Mouse (Mus musculus) embryonic facial prominence, embryonic 14.5 days (tissue): Measurements from ENCODE around the gene Srgap3. TPM values are rescaled to one million over a fixed set of nuclear protein-coding genes. Genes with fewer than 3 reads are reported as not detected.

Experiments used
- ATAC-seq: fragments of 200-750 bp; cut with Nextera tagmentation; 2 replicates; pipeline ENCODE4 v1.8.0; 2017; ENCODE audit warnings: low read depth, moderate number of reproducible peaks, moderate TSS enrichment
- DNase-seq: peaks from one replicate; pipeline ENCODE4 v3.0.0-alpha.2; 2015; ENCODE audit warnings: low spot score
- H3K27ac ChIP-seq: fragments of 300-500 bp; sonication (generic); replicated peaks from 2 replicates; pipeline ENCODE4 v1.5.1; 2014; ENCODE audit warnings: low read depth, mild to moderate bottlenecking, low read length, moderate library complexity
- H3K27me3 ChIP-seq: fragments of 300-500 bp; sonication (generic); replicated peaks from 2 replicates; pipeline ENCODE4 v1.6.1; 2014; ENCODE audit warnings: low read length; ENCODE audit not compliant: control insufficient read depth, insufficient read depth
- H3K36me3 ChIP-seq: fragments of 300-500 bp; sonication (generic); 2 replicates; pipeline ENCODE4 v1.6.1; 2014; ENCODE audit warnings: low read length, mixed read lengths; ENCODE audit not compliant: control insufficient read depth, insufficient read depth
- H3K4me1 ChIP-seq: fragments of 300-500 bp; sonication (generic); 2 replicates; pipeline ENCODE4 v1.6.1; 2014; ENCODE audit warnings: antibody characterized with exemption, low read length; ENCODE audit not compliant: control insufficient read depth, insufficient read depth
- H3K4me2 ChIP-seq: fragments of 300-500 bp; sonication (generic); 2 replicates; pipeline ENCODE4 v1.6.1; 2014; ENCODE audit warnings: low read depth, mild to moderate bottlenecking, low read length, moderate library complexity, mixed read lengths
- H3K4me3 ChIP-seq: fragments of 300-500 bp; sonication (generic); 2 replicates; pipeline ENCODE4 v1.5.1; 2014; ENCODE audit warnings: low read depth, mild to moderate bottlenecking, low read length
- H3K9ac ChIP-seq: fragments of 300-500 bp; sonication (generic); 2 replicates; pipeline ENCODE4 v1.6.1; 2014; ENCODE audit warnings: low read depth, mild to moderate bottlenecking, low read length, moderate library complexity, mixed read lengths
- H3K9me3 ChIP-seq: fragments of 300-500 bp; sonication (generic); 2 replicates; pipeline ENCODE4 v1.6.1; 2016; ENCODE audit warnings: low read length; ENCODE audit not compliant: control insufficient read depth
- WGBS: fragments of 180-500 bp; shearing (Covaris S2); extraction: QIAGEN DNeasy Blood & Tissue Kit; methylation state at CpG from one replicate; pipeline ENCODE4 v1.1.7; 2014; 5-methylcytosine and 5-hydroxymethylcytosine counted together
- polyA plus RNA-seq: library from polyadenylated mRNA; unstranded; fragments of >200 nt; fragmentation: Nextera tagmentation; extraction: Ambion mirVana; gene quantifications from 2 replicates; pipeline ENCODE4 v1.2.1, GENCODE M21; 2014

Gene Srgap3
- polyA plus RNA-seq, result 8.4 and 8.9 TPM in 2 replicates

DNA sequence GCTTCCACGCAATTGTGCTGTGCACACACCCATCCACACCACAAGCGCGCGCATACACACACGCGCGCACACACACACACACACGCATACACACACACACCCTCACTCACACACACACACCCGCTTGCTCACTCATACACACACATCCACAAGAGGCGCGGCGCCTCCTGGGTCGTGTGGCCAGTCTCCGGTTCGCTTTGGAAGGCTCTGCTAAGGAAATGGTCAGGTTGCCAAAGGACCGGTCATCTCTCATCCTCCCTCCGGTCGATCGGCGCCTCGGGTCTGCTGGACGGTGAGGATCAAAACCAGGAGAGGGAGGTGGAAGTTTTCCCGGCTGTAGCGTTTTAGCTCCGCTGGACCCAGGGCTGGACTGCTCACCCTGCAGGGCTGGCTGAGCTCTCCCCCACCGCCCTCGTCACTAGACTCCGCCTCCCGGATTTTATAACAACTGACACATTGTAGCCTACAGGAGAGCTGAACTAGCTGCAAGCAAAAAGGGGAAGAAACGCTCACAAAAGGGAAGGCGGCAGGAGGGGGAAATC lies at the start of gene Srgap3:
Gene Srgap3, minus strand, starts transcription at position 372 of the 542 bp plus-strand sequence.
- H3K27me3 ChIP-seq, result no peaks in the 10 kb centered on the region
- no peaks in the 10 kb centered on the region for H3K36me3 ChIP-seq
- peak within 1 kb of the TSS; percentile 78 for H3K9ac ChIP-seq
- peaks cover 25% of the 10 kb centered on the region for H3K4me1 ChIP-seq
- WGBS, result under 1% methylated on average over 31 of the region's 31 CpGs
- peak within 1 kb of the TSS; percentile 73 for H3K4me3 ChIP-seq
- H3K9me3 ChIP-seq, result no peaks in the 10 kb centered on the region
- ATAC-seq, result peak; percentile 97
- H3K4me2 ChIP-seq, result peak within 1 kb of the TSS; percentile 81
- peak; percentile 94 for DNase-seq
- H3K27ac ChIP-seq, result peak within 1 kb of the TSS; percentile 86

DNA sequence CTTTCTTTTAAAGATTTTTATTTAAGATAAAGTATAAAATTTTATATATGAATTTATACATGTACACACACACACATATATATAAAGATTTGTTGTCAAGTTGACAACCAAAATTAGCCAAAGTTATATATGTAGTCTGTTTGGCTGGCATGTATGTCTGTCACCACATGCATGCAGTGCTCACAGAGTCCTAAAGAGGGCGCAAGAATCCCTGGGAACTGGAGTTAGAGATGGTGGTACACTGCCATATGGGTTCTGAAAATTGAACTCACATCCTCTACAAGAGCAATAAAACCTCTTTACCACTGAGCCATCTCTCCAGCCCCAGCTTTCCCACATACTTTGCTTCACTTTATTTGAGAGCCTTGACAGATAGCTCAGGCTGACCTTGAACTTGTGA lies 48.6 kb upstream of the Srgap3 start:
- 29% methylated on average over 1 of the region's 1 CpGs for WGBS
- no peak overlapping the region for H3K9ac ChIP-seq
- no peak overlapping the region for H3K27ac ChIP-seq
- H3K4me2 ChIP-seq, result no peak overlapping the region
- DNase-seq, result no peak
- H3K4me3 ChIP-seq, result no peak overlapping the region
- H3K4me1 ChIP-seq, result no peaks in the 10 kb centered on the region
- no peaks in the 10 kb centered on the region for H3K36me3 ChIP-seq
- no peaks in the 10 kb centered on the region for H3K9me3 ChIP-seq
- no peaks in the 10 kb centered on the region for H3K27me3 ChIP-seq
- no peak for ATAC-seq

DNA sequence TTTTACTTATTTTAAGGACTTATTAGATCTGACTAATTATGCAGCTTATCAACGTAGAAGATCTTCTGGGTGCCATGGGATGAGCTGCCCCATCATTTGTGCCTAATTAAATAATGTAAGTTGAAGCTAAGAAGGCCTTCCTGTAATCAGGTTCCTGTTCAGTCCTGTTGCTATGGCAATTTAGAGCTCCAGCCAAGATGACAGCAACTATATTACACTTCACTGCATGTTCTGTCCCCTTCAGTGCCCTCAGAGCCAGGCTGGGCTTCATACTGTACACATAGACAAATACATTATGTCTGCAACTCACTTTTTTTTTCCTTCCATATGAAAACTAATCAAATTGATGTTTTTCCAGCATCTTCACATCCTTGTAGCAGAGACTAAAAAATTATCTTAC lies 43.1 kb upstream of the Srgap3 start:
- no peaks in the 10 kb centered on the region for H3K4me1 ChIP-seq
- no peak overlapping the region for H3K4me3 ChIP-seq
- H3K27me3 ChIP-seq, result no peaks in the 10 kb centered on the region
- WGBS, result 54% methylated on average over 1 of the region's 1 CpGs
- no peak overlapping the region for H3K4me2 ChIP-seq
- H3K27ac ChIP-seq, result no peak overlapping the region
- H3K36me3 ChIP-seq, result no peaks in the 10 kb centered on the region
- ATAC-seq (no peak), DNase-seq (no peak)
- H3K9ac ChIP-seq, result no peak overlapping the region
- no peaks in the 10 kb centered on the region for H3K9me3 ChIP-seq

- 42% methylated on average over 9 of the region's 9 CpGs for WGBS
- Histone ChIP-seq H3K27ac (no peak overlapping the region), H3K36me3 (no peaks in the 10 kb centered on the region), H3K9ac (no peak overlapping the region), H3K4me2 (no peak overlapping the region), H3K27me3 (no peaks in the 10 kb centered on the region), H3K9me3 (no peaks in the 10 kb centered on the region), H3K4me3 (no peak overlapping the region), H3K4me1 (0 out of 2 replicates have a peak, but pooled peaks cover 2% of the 10 kb centered on the region)
- DNase-seq (no peak), ATAC-seq (no peak)
Measured at GRCm38 (mm10) chr6:112985362-112986314, 38.6 kb upstream of the Srgap3 start.

GRCm38 (mm10) chr6:112982241-112982640 lies 35.2 kb upstream of the Srgap3 start:
- whole genome bisulfite sequencing, result 20% methylated on average over 7 of the region's 7 CpGs
- Histone ChIP-seq H3K27ac (no peak overlapping the region), H3K4me3 (no peak overlapping the region), H3K27me3 (no peaks in the 10 kb centered on the region), H3K9ac (no peak overlapping the region), H3K36me3 (no peaks in the 10 kb centered on the region), H3K4me2 (no peak overlapping the region), H3K4me1 (0 out of 2 replicates have a peak, but pooled peaks cover 2% of the 10 kb centered on the region), H3K9me3 (no peaks in the 10 kb centered on the region)
- peak; percentile 92 for ATAC-seq
- peak; percentile 77 for DNase-seq

DNA sequence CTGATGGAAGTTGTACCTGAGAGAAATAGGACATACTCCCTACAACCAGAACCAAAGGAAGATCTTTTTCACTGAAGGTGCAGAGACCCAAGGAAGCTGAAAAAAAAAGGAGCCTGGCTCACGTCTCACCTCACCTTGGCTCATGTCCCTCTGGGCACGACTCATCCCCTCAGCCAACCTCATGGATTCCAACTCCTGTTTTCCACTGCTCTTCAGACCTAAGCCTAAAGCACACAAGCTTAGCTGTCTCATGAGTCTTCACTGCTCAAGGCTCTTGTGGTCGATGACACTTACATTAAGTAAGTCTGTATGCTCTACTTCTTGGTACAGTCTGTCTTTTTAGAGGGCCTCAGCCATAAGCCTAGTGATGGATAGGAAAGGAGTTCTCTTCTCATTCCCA lies 31.9 kb upstream of the Srgap3 start:
- no peaks in the 10 kb centered on the region for H3K36me3 ChIP-seq
- 88% methylated on average over 3 of the region's 3 CpGs for WGBS

DNA sequence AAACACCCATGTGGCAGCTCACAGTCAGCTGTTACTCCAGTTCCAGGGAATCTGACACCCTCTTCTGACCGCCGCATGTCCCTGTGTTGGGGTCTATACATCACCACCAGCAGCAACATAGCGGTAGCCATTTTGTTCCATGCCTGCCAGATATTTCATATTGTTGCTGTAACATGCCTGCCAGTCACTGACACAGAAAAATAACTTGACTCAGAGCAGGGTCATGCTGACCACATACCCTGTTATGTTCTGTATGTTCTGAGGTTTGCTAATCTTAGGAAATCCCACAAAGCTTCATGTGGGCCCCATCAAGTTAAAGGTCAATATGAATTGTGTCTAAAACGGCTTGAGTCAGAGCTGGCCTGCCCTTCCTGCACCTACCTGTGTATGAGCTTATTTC lies 30.2 kb upstream of the Srgap3 start:
- DNase-seq, result no peak
- 73% methylated on average over 4 of the region's 4 CpGs for WGBS
- peaks cover 11% of the 10 kb centered on the region for H3K4me1 ChIP-seq
- no peaks in the 10 kb centered on the region for H3K36me3 ChIP-seq
- no peak overlapping the region for H3K4me3 ChIP-seq
- no peak for ATAC-seq
- H3K4me2 ChIP-seq, result no peak overlapping the region
- H3K9ac ChIP-seq, result no peak overlapping the region
- H3K27ac ChIP-seq, result no peak overlapping the region; the same call in 1 of the 2 replicates
- H3K9me3 ChIP-seq, result no peaks in the 10 kb centered on the region
- no peaks in the 10 kb centered on the region for H3K27me3 ChIP-seq

More for the DNA sequence above, 31.9 kb upstream of the Srgap3 start:
- 0 out of 2 replicates have a peak, but pooled peaks cover 2% of the 10 kb centered on the region for H3K4me1 ChIP-seq
- no peak overlapping the region for H3K4me3 ChIP-seq
- no peaks in the 10 kb centered on the region for H3K9me3 ChIP-seq
- no peak overlapping the region for H3K27ac ChIP-seq
- DNase-seq (no peak), ATAC-seq (no peak)
- no peak overlapping the region for H3K4me2 ChIP-seq
- no peaks in the 10 kb centered on the region for H3K27me3 ChIP-seq
- H3K9ac ChIP-seq, result no peak overlapping the region

DNA sequence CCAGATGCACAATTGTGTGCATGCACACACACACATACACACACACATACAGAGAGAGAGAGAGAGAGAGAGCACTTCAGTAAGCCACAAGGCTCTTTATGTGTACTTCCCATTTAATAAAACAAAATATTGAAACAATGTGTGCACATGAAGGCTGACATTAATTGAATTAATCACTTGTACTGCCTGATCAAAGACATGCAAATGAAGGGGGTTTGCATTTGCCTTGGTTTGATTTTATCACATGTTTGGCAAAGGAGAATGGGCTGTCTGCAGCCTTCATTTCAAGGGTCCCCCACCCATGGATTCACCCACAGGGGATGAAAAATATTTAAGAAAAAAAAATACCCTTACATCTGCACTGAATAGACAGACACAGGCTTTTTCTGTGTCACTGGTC lies 29.5 kb upstream of the Srgap3 start:
- Histone ChIP-seq H3K4me1 (peaks cover 14% of the 10 kb centered on the region), H3K9ac (no peak overlapping the region), H3K36me3 (no peaks in the 10 kb centered on the region), H3K4me3 (no peak overlapping the region), H3K27me3 (no peaks in the 10 kb centered on the region), H3K4me2 (no peak overlapping the region), H3K9me3 (no peaks in the 10 kb centered on the region), H3K27ac (no peak overlapping the region)
- no peak for DNase-seq
- ATAC-seq, result no peak
